Mouse (Mus musculus) liver, embryonic 16.5 days (tissue): ENCODE measurements around the gene Cspg5. TPM values are rescaled to one million over a fixed set of nuclear protein-coding genes. Genes with fewer than 3 reads are reported as not detected.

Experiments
- ATAC-seq: fragments of 200-750 bp; cut with Nextera tagmentation; 2 replicates; pipeline ENCODE4 v1.8.0; 2017; ENCODE audit warnings: low read depth, mild to moderate bottlenecking, moderate number of reproducible peaks, moderate library complexity
- H3K27ac ChIP-seq: fragments of 300-500 bp; sonication (generic); 2 replicates; pipeline ENCODE4 v1.5.1; 2014; ENCODE audit warnings: mild to moderate bottlenecking, low read length
- H3K27me3 ChIP-seq: fragments of 300-500 bp; sonication (generic); 2 replicates; pipeline ENCODE4 v1.6.1; 2014; ENCODE audit warnings: low read depth, low read length, mixed read lengths; ENCODE audit not compliant: control insufficient read depth, insufficient read depth
- H3K36me3 ChIP-seq: fragments of 300-500 bp; sonication (generic); 2 replicates; pipeline ENCODE4 v1.6.1; 2014; ENCODE audit warnings: mild to moderate bottlenecking; ENCODE audit not compliant: control insufficient read depth, insufficient read depth
- H3K4me1 ChIP-seq: fragments of 300-500 bp; sonication (generic); 2 replicates; pipeline ENCODE4 v1.6.1; 2014; ENCODE audit warnings: low read depth, low read length, mixed read lengths; ENCODE audit not compliant: control insufficient read depth
- H3K4me2 ChIP-seq: fragments of 300-500 bp; sonication (generic); 2 replicates; pipeline ENCODE4 v1.6.1; 2014; ENCODE audit warnings: low read depth, low read length, mixed read lengths
- H3K4me3 ChIP-seq: fragments of 300-500 bp; sonication (generic); 2 replicates; pipeline ENCODE4 v1.5.1; 2014; ENCODE audit warnings: low read depth, mild to moderate bottlenecking, low read length
- H3K9ac ChIP-seq: fragments of 300-500 bp; sonication (generic); 2 replicates; pipeline ENCODE4 v1.6.1; 2014; ENCODE audit warnings: low read depth, low read length
- H3K9me3 ChIP-seq: fragments of 300-500 bp; sonication (generic); replicated peaks from 2 replicates; pipeline ENCODE4 v1.6.1; 2016; ENCODE audit warnings: low read length; ENCODE audit not compliant: control insufficient read depth
- WGBS: fragments of 180-500 bp; shearing (Covaris S2); extraction: QIAGEN DNeasy Blood & Tissue Kit; methylation state at CpG from one replicate; pipeline ENCODE4 v1.1.7; 2014; ENCODE audit not compliant: insufficient replicate concordance; 5-methylcytosine and 5-hydroxymethylcytosine counted together
- polyA plus RNA-seq: library from polyadenylated mRNA; unstranded; fragments of >200 nt; fragmentation: Nextera tagmentation; extraction: Ambion mirVana; gene quantifications from 2 replicates; pipeline ENCODE4 v1.2.1, GENCODE M21; 2015

Gene Cspg5
- polyA plus RNA-seq, 1 experiment from 2014 or later = 0.18 TPM

DNA sequence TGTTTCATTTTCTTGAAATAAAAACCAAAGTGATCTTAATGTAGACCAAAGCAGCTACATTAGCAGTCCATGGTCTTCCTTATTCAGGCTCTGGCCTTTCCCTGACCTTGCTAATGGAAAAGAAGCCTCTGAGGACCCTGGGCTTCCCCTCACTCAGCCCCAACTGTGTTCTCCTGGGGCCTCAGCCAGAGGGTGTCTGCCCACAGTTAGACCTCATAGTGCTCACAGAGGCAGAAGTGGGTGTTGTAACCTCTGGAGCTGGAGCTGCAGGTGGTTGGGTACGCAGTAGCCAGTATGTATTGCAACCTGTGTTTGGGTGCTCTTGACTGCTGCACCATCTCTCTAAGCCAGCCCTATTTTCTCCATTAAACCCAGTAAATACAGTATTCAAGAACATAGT is 14.5 kb upstream of the Cspg5 start:
- H3K4me3 ChIP-seq = no peak overlapping the region
- no peaks in the 10 kb centered on the region for H3K27me3 ChIP-seq
- no peak overlapping the region for H3K4me2 ChIP-seq
- no peak overlapping the region for H3K27ac ChIP-seq
- WGBS = 88% methylated on average over 1 of the region's 1 CpGs
- H3K36me3 ChIP-seq = peaks cover 3% of the 10 kb centered on the region
- no peaks in the 10 kb centered on the region for H3K4me1 ChIP-seq
- H3K9ac ChIP-seq = no peak overlapping the region
- no peak for ATAC-seq
- H3K9me3 ChIP-seq = no peaks in the 10 kb centered on the region

DNA sequence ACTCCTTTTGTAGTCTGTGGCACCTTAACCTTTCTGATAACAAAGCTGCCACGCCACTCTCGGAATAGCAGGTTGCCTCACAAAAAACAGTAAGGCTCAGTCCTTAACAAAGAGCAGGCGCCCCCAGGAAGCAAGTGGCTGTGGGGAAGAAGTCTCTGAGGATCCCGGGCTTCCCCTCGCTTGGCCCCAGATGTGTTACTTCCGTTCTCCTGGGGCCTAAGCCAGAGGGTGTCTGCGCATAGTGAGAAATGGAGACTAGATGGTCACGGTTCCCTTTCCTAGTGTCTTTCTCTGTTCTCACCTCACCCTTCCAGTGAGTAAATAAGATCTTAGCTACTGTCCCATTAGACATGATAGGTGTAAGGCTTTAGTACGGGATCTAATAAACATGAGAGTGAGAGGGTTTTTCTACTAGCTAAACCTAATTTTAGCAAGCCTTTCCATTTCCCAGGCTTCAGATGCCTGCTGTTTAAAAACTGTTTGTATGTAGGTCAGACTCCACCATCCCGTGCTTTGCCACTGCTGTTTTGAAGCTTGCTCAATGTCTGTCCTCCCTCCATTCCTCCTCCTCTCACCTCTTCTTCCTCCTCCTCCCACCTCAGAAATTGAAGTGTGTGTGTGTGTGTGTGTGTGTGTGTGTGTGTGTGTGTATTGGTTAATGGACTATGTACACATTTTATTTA is 13.9 kb upstream of the Cspg5 start:
- no peaks in the 10 kb centered on the region; the same call in 1 of the 2 replicates for H3K4me1 ChIP-seq

DNA sequence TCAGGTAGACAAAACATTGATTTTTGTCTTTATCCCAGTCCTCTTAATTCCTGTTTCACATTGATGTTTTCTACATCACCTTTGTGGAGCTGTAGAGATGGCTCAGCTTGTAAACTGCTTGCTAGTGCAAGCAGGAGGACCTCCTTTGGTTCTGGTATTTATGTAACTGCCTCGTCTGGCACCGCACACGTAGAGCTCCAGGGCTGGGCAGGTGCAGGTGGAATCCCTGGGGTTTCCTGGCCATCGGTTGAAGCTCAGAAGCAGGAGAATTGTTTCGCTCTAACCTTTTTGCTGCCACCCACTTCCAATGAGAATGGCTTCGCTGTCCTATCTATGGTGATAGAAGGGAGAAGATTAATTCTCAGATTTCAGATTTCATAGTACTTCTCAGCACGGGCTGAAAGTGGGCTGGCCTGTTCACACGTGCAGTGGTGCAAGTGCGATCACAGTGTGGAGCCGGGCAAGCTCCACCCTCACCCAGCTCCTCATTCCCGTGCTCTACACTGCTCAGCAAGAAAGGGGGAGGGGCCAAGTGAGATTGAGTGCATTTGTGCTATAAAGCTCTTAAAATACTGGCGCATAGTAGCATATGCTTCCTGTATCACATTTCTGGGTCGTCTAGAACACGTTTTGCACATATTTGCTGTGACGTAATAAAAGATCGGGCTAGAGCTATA is 13.1 kb upstream of the Cspg5 start:
- Histone ChIP-seq H3K9ac (no peak overlapping the region), H3K36me3 (peaks cover 8% of the 10 kb centered on the region), H3K27me3 (no peaks in the 10 kb centered on the region), H3K27ac (no peak overlapping the region), H3K4me3 (no peak overlapping the region), H3K9me3 (no peaks in the 10 kb centered on the region), H3K4me2 (no peak overlapping the region), H3K4me1 (no peaks in the 10 kb centered on the region; the same call in 1 of the 2 replicates)
- no peak for ATAC-seq
- 78% methylated on average over 16 of the region's 16 CpGs for WGBS

More for the DNA sequence above, 13.9 kb upstream of the Cspg5 start:
- ATAC-seq = no peak
- Histone ChIP-seq H3K4me2 (no peak overlapping the region), H3K36me3 (no peaks in the 10 kb centered on the region; the same call in none of the 2 replicates), H3K9ac (no peak overlapping the region), H3K4me3 (no peak overlapping the region), H3K27ac (no peak overlapping the region), H3K27me3 (no peaks in the 10 kb centered on the region), H3K9me3 (no peaks in the 10 kb centered on the region)
- 64% methylated on average over 10 of the region's 10 CpGs for WGBS

DNA sequence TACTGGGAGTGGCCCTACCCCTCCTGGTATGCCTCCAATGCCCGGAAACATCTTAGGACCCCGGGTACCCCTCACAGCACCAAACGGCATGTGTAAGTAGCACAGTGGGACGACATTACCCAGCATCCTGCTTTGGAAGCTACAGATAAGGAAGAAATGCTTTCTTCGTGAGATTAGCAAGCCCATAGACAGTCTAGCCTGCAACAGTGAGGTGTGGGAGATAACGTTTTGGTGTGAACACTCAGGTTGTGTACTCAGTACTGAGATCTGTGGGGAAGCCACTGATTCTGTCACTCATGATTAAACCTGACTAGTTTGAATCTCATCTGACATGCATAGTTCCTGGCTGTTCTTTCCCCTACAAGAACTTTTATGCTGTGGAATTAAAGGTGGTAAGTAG is 8.6 kb upstream of the Cspg5 start:
- Histone ChIP-seq H3K4me2 (no peak overlapping the region), H3K4me1 (no peaks in the 10 kb centered on the region; the same call in 1 of the 2 replicates), H3K4me3 (no peak overlapping the region), H3K9ac (no peak overlapping the region), H3K9me3 (no peaks in the 10 kb centered on the region), H3K36me3 (peaks cover 11% of the 10 kb centered on the region), H3K27ac (no peak overlapping the region), H3K27me3 (no peaks in the 10 kb centered on the region)
- WGBS = 40% methylated on average over 6 of the region's 6 CpGs
- peak; percentile 43 for ATAC-seq

DNA sequence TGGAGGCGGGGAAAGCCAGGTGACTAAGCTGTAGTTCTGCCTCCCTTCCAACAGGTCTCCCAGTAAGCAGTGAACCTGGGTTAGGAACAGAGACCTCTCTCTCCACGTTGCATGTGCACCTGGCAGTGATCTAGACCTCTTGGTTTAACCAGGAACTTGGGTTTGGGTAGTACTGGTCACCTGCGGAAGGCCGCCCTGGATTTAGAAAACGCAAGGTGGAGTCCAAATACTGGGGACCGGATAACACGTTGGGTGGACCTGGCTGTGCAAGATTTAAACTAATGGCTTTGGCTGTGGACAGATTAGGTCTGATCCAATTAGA is 945 bp downstream of the Cspg5 start:
- ATAC-seq = no peak
- Histone ChIP-seq H3K36me3 (no peaks in the 10 kb centered on the region), H3K9me3 (no peaks in the 10 kb centered on the region), H3K4me1 (peaks cover 8% of the 10 kb centered on the region), H3K9ac (no peak overlapping the region), H3K4me2 (peak overlapping the region; percentile 85), H3K27ac (no peak overlapping the region), H3K4me3 (peak overlapping the region; percentile 65), H3K27me3 (peaks cover 38% of the 10 kb centered on the region)
- WGBS = 18% methylated on average over 7 of the region's 7 CpGs

DNA sequence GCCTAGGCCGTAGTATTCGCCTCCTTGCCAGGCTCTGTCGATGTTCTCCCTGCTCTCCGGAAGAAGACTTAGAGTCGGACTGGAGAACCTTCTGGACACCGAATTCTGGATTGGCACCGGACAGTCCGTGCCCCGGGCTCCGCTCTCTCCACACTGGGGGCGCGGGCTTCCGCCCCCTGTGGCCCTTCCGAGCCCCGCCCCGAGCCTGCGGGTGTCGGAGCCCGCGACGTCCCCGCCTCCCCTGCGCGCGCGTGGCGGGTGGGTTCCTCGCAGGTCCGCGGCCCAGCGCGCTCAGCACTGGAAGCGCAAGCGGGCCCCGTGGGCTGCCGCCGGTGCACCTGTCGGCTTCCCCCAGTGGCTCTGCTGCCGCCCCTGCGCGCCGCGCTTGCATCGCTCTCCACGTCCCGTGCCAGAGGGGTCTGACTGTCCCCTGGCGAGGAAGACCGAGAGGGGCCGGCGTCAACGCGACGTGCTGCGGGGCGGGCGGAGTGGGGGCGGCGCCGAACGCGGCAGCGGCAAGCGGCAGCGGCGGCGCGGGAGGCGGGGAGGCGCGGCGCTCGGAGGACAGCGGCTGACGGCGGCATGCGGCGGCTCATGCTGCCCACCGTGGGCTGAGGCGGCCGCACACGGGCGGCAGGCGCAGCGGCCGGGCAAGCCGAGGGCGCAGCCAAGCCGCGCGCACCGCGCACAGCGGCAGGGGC is 1.5 kb downstream of the Cspg5 start:
- Histone ChIP-seq H3K27ac (no peak overlapping the region), H3K36me3 (no peaks in the 10 kb centered on the region), H3K4me1 (peaks cover 8% of the 10 kb centered on the region), H3K4me2 (peak overlapping the region; percentile 85), H3K9ac (no peak overlapping the region), H3K27me3 (peaks cover 38% of the 10 kb centered on the region), H3K4me3 (peak overlapping the region; percentile 65), H3K9me3 (no peaks in the 10 kb centered on the region)
- WGBS = under 1% methylated on average over 87 of the region's 93 CpGs
- ATAC-seq = peak; percentile 2

DNA sequence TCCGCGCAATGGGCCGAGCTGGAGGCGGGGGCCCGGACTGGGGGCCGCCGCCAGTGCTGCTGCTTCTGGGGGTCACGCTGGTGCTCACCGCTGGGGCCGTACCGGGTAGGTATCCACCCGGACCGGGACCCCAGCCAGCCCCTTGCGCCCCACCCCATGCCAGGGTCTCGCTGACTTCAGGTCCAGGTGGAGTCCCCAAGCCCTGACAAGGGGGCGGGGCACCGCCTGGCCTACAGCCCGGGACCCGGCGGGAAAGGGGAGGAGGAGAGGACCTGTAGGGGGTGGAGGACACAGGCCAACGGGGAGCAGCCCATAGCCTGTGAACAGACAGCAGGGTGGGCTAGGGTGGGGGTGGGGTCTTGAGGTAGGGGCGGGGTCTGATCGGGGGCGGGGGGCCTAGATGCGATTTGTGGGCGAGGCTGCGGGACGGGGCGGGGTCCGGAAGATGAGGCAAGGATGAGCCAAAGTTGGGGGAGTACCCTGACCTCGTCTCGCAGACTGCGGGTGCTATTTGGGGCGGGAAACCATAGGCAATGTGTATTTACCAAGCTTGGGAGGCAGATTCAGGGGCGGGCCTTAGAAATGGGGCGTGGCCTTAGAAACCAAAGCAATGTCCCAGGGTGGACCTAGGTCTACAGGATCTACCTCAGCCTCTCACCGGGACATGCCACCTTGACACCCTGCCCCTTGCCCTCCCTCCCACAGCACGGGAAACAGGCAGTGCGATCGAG is 2.2 kb downstream of the Cspg5 start:
- peak; percentile 46 for ATAC-seq
- Histone ChIP-seq H3K4me1 (peaks cover 8% of the 10 kb centered on the region), H3K27ac (no peak overlapping the region), H3K36me3 (no peaks in the 10 kb centered on the region), H3K4me2 (peak overlapping the region; percentile 85), H3K4me3 (peak overlapping the region; percentile 65), H3K9ac (no peak overlapping the region), H3K9me3 (no peaks in the 10 kb centered on the region), H3K27me3 (peaks cover 38% of the 10 kb centered on the region)
- 3% methylated on average over 33 of the region's 40 CpGs for WGBS

DNA sequence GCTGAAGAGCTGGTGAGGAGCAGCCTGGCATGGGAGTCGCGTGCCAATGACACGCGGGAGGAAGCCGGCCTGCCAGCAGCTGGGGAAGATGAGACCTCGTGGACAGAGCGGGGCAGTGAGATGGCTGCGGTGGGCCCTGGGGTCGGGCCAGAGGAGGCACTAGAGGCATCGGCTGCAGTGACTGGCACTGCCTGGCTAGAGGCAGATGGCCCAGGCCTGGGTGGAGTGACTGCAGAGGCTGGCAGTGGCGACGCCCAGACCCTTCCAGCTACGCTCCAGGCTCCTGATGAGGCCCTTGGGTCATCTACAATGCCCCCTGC is 2.7 kb downstream of the Cspg5 start:
- Histone ChIP-seq H3K4me1 (peaks cover 8% of the 10 kb centered on the region), H3K27ac (no peak overlapping the region), H3K9ac (no peak overlapping the region), H3K36me3 (no peaks in the 10 kb centered on the region), H3K4me2 (peak overlapping the region; percentile 85), H3K9me3 (no peaks in the 10 kb centered on the region), H3K27me3 (peaks cover 38% of the 10 kb centered on the region), H3K4me3 (peak overlapping the region; percentile 65)
- 0 out of 2 replicates have a peak, but pooled peaks have one; percentile 13 for ATAC-seq
- 38% methylated on average over 13 of the region's 13 CpGs for WGBS
